Mouse (Mus musculus): ENCODE results near the gene Olfr478. TPM values are rescaled to one million over a fixed set of nuclear protein-coding genes. Genes with fewer than 3 reads are reported as not detected.
"Not testable (repeated sequence)": the region's sequence is repeated elsewhere in the genome, so short reads cannot be mapped to it uniquely, and the experiment has no call there.

Olfr478 gene
- polyA plus RNA-seq (2012; rRNA removed) = not detected in 2 replicates

DNA sequence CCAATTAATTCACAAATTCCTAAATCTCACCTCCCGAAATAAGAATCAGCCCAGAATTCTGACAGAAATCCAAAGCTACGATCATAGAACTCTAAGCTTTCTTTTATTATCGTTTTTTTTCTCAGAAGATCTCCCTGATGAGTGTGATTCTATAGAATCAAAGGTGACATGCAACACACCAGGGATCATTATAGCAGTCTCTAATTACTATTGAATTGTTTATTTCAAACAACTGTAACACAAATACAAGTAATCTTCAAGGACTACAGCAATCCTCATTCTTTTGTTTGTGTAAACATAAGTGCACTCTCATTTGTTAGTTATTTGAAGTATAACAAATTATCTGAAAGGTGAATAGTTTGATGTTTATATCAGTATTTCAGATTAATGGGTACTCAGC, at the start of gene Olfr478:
Gene Olfr478, minus strand, starts transcription at position 101 of the 400 bp plus-strand sequence.
- TF ChIP-seq POLR2A (IDR thresholded peaks at IDR 0.05; ENCODE audit: borderline replicate concordance, extremely low read depth, insufficient read depth, insufficient read length, poor library complexity, severe bottlenecking) = no peak
- no peak for DNase-seq (ENCODE audit: low read depth)

DNA sequence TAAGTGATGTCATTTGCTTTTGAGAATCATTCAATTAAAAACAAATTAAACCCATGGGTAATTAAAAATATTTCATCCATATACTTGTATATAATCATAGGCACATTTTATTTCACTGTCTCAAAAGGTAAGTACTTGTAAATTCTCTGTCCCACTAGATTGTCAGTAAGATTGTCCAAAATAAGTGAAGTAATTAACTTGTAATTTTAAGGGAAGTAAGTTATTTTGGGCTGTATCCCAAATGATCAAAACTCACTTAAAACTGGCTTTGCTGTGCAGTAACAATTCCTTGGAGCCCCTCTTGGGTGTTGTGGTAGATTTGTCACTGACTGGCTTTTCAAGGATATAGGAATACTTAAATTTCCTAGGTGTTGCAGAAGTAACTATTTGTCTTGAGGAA, 45.8 kb upstream of the Olfr478 start, which contains the start of gene Olfr481:
Gene Olfr481, plus strand, starts transcription at position 301 of the 400 bp plus-strand sequence.
- no peak for DNase-seq (ENCODE audit: low read depth)
- TF ChIP-seq POLR2A (IDR thresholded peaks at IDR 0.05; ENCODE audit: borderline replicate concordance, extremely low read depth, insufficient read depth, insufficient read length, poor library complexity, severe bottlenecking) (no peak), CTCF (IDR thresholded peaks at IDR 0.05; ENCODE audit: borderline replicate concordance, extremely low read depth, insufficient read depth, insufficient read length) (no peak)

DNA sequence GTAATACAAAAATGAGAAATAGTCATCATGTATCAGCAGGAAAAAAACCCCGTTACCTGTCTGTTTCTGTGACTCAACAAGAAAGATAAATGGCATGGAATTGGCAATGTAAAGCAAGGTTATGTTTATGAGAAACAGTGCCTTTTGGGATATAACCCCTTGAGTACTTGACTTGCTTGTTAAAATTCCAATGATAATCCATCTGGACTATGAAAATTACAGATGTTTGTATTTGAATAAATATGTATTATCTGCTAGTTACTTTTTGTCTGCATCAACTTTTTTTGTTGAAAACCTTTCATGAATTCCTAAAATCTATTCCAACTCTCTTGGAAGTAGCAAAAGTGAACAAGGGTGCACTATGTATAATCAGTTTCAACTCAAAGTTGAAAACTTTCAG, 33.5 kb upstream of the Olfr478 start, which contains the start of gene Olfr480:
Gene Olfr480, minus strand, starts transcription at position 101 of the 400 bp plus-strand sequence.
- TF ChIP-seq POLR2A (IDR thresholded peaks at IDR 0.05; ENCODE audit: borderline replicate concordance, extremely low read depth, insufficient read depth, insufficient read length, poor library complexity, severe bottlenecking) = no peak
- no peak for TF ChIP-seq CTCF (IDR thresholded peaks at IDR 0.05; ENCODE audit: borderline replicate concordance, extremely low read depth, insufficient read depth, insufficient read length)
- no peak for DNase-seq (ENCODE audit: low read depth)

DNA sequence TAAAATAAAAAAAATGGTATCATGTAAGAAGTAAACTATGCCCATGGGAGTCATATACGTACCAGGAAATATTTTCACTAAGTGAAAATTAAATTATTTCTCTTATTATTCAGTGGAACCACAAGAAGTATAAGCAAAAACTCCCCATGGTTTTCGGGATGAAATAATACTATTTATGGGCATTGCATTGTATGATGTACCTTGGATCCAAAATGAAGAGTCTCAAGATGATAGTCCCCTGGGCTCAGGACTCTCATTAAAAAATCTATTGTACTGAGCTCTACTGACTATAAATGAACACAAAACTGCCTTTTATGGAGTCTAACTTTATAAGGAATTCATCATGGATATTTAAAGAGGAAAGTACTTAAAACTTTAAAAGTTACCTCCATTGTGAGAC, 16.6 kb upstream of the Olfr478 start, which contains the start of gene Olfr479:
Gene Olfr479, plus strand, starts transcription at position 301 of the 400 bp plus-strand sequence.
- no peak for TF ChIP-seq POLR2A (IDR thresholded peaks at IDR 0.05; ENCODE audit: borderline replicate concordance, extremely low read depth, insufficient read depth, insufficient read length, poor library complexity, severe bottlenecking)
- TF ChIP-seq CTCF (IDR thresholded peaks at IDR 0.05; ENCODE audit: borderline replicate concordance, extremely low read depth, insufficient read depth, insufficient read length) = no peak
- no peak for DNase-seq (ENCODE audit: low read depth)

DNA sequence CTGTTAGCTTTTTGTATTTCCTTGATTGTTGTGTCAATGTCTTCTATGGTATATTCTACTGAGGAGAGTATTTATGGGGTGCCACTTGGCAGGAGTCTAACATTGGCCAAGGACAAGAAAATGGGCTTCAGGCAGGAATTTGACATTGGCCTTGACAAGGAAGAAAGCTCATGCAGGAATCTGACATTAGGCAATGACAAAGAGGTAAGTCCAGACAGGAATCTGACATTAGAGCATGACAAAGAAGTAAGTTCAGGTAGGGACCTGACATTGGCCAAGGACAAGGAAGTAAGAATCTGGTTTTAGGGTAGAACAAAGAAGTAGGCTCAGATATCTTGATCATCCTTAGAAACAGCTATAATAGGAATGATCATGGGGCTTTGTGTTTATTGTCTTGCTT, 19.5 kb downstream of the Olfr478 start:
- DNase-seq (ENCODE audit: low read depth) = not testable (repeated sequence)

DNA sequence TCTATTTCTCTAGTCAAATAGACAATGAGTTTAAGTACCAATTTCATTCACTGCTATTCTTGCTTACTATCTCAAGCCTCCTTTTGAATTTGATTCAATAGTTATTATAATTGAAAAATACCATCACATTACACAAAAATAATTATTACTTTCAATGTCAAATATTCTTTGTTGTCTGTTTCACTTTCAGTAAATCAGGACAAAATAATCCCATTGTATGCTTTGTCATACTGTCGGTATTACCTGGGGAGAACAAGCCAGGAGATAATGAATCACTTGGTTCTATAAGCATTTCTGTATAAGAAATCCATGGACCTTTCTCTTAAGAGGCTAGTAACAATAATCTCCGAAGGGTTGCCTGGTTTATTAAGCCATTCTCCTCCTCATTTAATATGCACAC, 47.4 kb downstream of the Olfr478 start, which contains the start of gene Olfr477:
Gene Olfr477, plus strand, starts transcription at position 301 of the 400 bp plus-strand sequence.
- TF ChIP-seq CTCF (IDR thresholded peaks at IDR 0.05; ENCODE audit: borderline replicate concordance, extremely low read depth, insufficient read depth, insufficient read length) (no peak), POLR2A (IDR thresholded peaks at IDR 0.05; ENCODE audit: borderline replicate concordance, extremely low read depth, insufficient read depth, insufficient read length, poor library complexity, severe bottlenecking) (no peak)
- DNase-seq (ENCODE audit: low read depth) = no peak

Other genes starting within 250 kb of the Olfr478 start
- 0.04 TPM in 1 of 2 replicates, not detected in the other for gene Ovch2, start 232.8 kb downstream of the Olfr478 start, polyA plus RNA-seq (2012; rRNA removed)
- not detected in 2 replicates for gene Olfr467, start 221.7 kb downstream of the Olfr478 start, polyA plus RNA-seq (2012; rRNA removed)
- gene Olfr469, start 208.4 kb downstream of the Olfr478 start, polyA plus RNA-seq (2012; rRNA removed) = not detected in 2 replicates
- gene Olfr470, start 186.5 kb downstream of the Olfr478 start, polyA plus RNA-seq (2012; rRNA removed) = not detected in 2 replicates
- not detected in 2 replicates for gene Olfr472, start 136.1 kb downstream of the Olfr478 start, polyA plus RNA-seq (2012; rRNA removed)
- not detected in 2 replicates for gene Olfr473, start 103.5 kb downstream of the Olfr478 start, polyA plus RNA-seq (2012; rRNA removed)
- not detected in 2 replicates for gene Olfr474, start 79.3 kb downstream of the Olfr478 start, polyA plus RNA-seq (2012; rRNA removed)
- not detected in 2 replicates for gene Olfr476, start 69.2 kb downstream of the Olfr478 start, polyA plus RNA-seq (2012; rRNA removed)
- not detected in 2 replicates for gene Olfr477, start 47.3 kb downstream of the Olfr478 start, polyA plus RNA-seq (2012; rRNA removed)
- gene Olfr479, start 16.7 kb upstream of the Olfr478 start, polyA plus RNA-seq (2012; rRNA removed) = not detected in 2 replicates
- gene Olfr480, start 33.4 kb upstream of the Olfr478 start, polyA plus RNA-seq (2012; rRNA removed) = not detected in 2 replicates
- not detected in 2 replicates for gene Olfr481, start 45.9 kb upstream of the Olfr478 start, polyA plus RNA-seq (2012; rRNA removed)
- gene Olfr482, start 63.6 kb upstream of the Olfr478 start, polyA plus RNA-seq (2012; rRNA removed) = 0.03 TPM in 1 of 2 replicates, not detected in the other
- not detected in 2 replicates for gene Olfr483, start 66.9 kb upstream of the Olfr478 start, polyA plus RNA-seq (2012; rRNA removed)
- not detected in 2 replicates for gene Olfr484, start 93.5 kb upstream of the Olfr478 start, polyA plus RNA-seq (2012; rRNA removed)
- gene Olfr485, start 125.9 kb upstream of the Olfr478 start, polyA plus RNA-seq (2012; rRNA removed) = not detected in 2 replicates
- gene Olfr486, start 138.8 kb upstream of the Olfr478 start, polyA plus RNA-seq (2012; rRNA removed) = not detected in 2 replicates
- not detected in 2 replicates for gene Olfr487, start 180.6 kb upstream of the Olfr478 start, polyA plus RNA-seq (2012; rRNA removed)
- not detected in 2 replicates for gene Olfr488, start 224.4 kb upstream of the Olfr478 start, polyA plus RNA-seq (2012; rRNA removed)